Mouse (Mus musculus) lung, embryonic 16.5 days (tissue): ENCODE data around the gene Papss1. TPM values are rescaled to one million over a fixed set of nuclear protein-coding genes. Genes with fewer than 3 reads are reported as not detected.

Experiments
- ATAC-seq: fragments of 200-750 bp; cut with Nextera tagmentation; 2 replicates; pipeline ENCODE4 v1.8.0; 2017; ENCODE audit warnings: low read depth, mild to moderate bottlenecking, moderate library complexity
- H3K27ac ChIP-seq: fragments of 300-500 bp; sonication (generic); 2 replicates; pipeline ENCODE4 v1.5.1; 2014; ENCODE audit warnings: mild to moderate bottlenecking, control low read depth, low read length
- H3K27me3 ChIP-seq: fragments of 300-500 bp; sonication (generic); 2 replicates; pipeline ENCODE4 v1.6.1; 2014; ENCODE audit warnings: low read depth, low read length, mixed read lengths; ENCODE audit not compliant: control insufficient read depth, insufficient read depth
- H3K36me3 ChIP-seq: fragments of 300-500 bp; sonication (generic); 2 replicates; pipeline ENCODE4 v1.6.1; 2014; ENCODE audit warnings: low read length; ENCODE audit not compliant: control insufficient read depth, insufficient read depth
- H3K4me1 ChIP-seq: fragments of 300-500 bp; sonication (generic); replicated peaks from 2 replicates; pipeline ENCODE4 v1.6.1; 2014; ENCODE audit warnings: low read length, mixed read lengths; ENCODE audit not compliant: control insufficient read depth, insufficient read depth
- H3K4me2 ChIP-seq: fragments of 300-500 bp; sonication (generic); 2 replicates; pipeline ENCODE4 v1.6.1; 2014; ENCODE audit warnings: low read depth, low read length, control low read depth
- H3K4me3 ChIP-seq: fragments of 300-500 bp; sonication (generic); 2 replicates; pipeline ENCODE4 v1.5.1; 2014; ENCODE audit warnings: mild to moderate bottlenecking, low read length, control low read depth
- H3K9ac ChIP-seq: fragments of 300-500 bp; sonication (generic); 2 replicates; pipeline ENCODE4 v1.6.1; 2014; ENCODE audit warnings: low read length, control low read depth
- H3K9me3 ChIP-seq: fragments of 300-500 bp; sonication (generic); 2 replicates; pipeline ENCODE4 v1.6.1; 2016; ENCODE audit warnings: low read length; ENCODE audit not compliant: control insufficient read depth
- WGBS: fragments of 180-500 bp; shearing (Covaris S2); extraction: QIAGEN DNeasy Blood & Tissue Kit; methylation state at CpG from one replicate; pipeline ENCODE4 v1.1.7; 2014; 5-methylcytosine and 5-hydroxymethylcytosine counted together
- polyA plus RNA-seq: library from polyadenylated mRNA; unstranded; fragments of >200 nt; fragmentation: Nextera tagmentation; extraction: Ambion mirVana; gene quantifications from 2 replicates; pipeline ENCODE4 v1.2.1, GENCODE M21; 2015

Papss1 gene
- polyA plus RNA-seq, 1 experiment from 2014 or later, result 97.3 TPM

- H3K9me3 ChIP-seq, result no peaks in the 10 kb centered on the region
- 91% methylated on average over 1 of the region's 1 CpGs for WGBS
- no peak overlapping the region for H3K4me3 ChIP-seq
- H3K36me3 ChIP-seq, result peaks cover 13% of the 10 kb centered on the region
- H3K27ac ChIP-seq, result no peak overlapping the region
- no peak for ATAC-seq
- no peaks in the 10 kb centered on the region for H3K4me1 ChIP-seq
- H3K4me2 ChIP-seq, result no peak overlapping the region
- H3K9ac ChIP-seq, result no peak overlapping the region
- H3K27me3 ChIP-seq, result no peaks in the 10 kb centered on the region
These were observed 58.6 kb downstream of the Papss1 start for GRCm38 (mm10) chr3:131623208-131623607.

GRCm38 (mm10) chr3:131624063-131624462, 59.5 kb downstream of the Papss1 start:
- Histone ChIP-seq H3K27me3 (no peaks in the 10 kb centered on the region), H3K4me1 (no peaks in the 10 kb centered on the region), H3K4me3 (no peak overlapping the region), H3K9ac (no peak overlapping the region), H3K4me2 (no peak overlapping the region), H3K9me3 (no peaks in the 10 kb centered on the region), H3K36me3 (peaks cover 8% of the 10 kb centered on the region), H3K27ac (no peak overlapping the region)
- WGBS, result 89% methylated on average over 9 of the region's 9 CpGs
- ATAC-seq, result no peak

GRCm38 (mm10) chr3:131627476-131627875, 62.9 kb downstream of the Papss1 start:
- no peaks in the 10 kb centered on the region for H3K4me1 ChIP-seq
- peaks cover 4% of the 10 kb centered on the region for H3K36me3 ChIP-seq
- no peaks in the 10 kb centered on the region for H3K9me3 ChIP-seq
- H3K9ac ChIP-seq, result no peak overlapping the region
- no peak for ATAC-seq
- no peak overlapping the region for H3K4me3 ChIP-seq
- 93% methylated on average over 4 of the region's 4 CpGs for WGBS
- no peak overlapping the region for H3K27ac ChIP-seq
- H3K4me2 ChIP-seq, result no peak overlapping the region
- H3K27me3 ChIP-seq, result no peaks in the 10 kb centered on the region

- WGBS, result 73% methylated on average over 5 of the region's 5 CpGs
- H3K36me3 ChIP-seq, result peaks cover 7% of the 10 kb centered on the region
- no peak overlapping the region for H3K4me3 ChIP-seq
- H3K27ac ChIP-seq, result no peak overlapping the region
- no peak for ATAC-seq
- H3K9me3 ChIP-seq, result no peaks in the 10 kb centered on the region
- no peaks in the 10 kb centered on the region for H3K4me1 ChIP-seq
- no peak overlapping the region for H3K4me2 ChIP-seq
- H3K9ac ChIP-seq, result no peak overlapping the region
- no peaks in the 10 kb centered on the region for H3K27me3 ChIP-seq
These were observed 63.7 kb downstream of the Papss1 start for GRCm38 (mm10) chr3:131628265-131628664.

GRCm38 (mm10) chr3:131628931-131629330, 64.4 kb downstream of the Papss1 start:
- no peak for ATAC-seq
- H3K27ac ChIP-seq, result no peak overlapping the region
- no peak overlapping the region for H3K9ac ChIP-seq
- H3K9me3 ChIP-seq, result no peaks in the 10 kb centered on the region
- H3K4me3 ChIP-seq, result no peak overlapping the region
- WGBS, result 73% methylated on average over 3 of the region's 3 CpGs
- H3K4me1 ChIP-seq, result no peaks in the 10 kb centered on the region
- H3K36me3 ChIP-seq, result peaks cover 8% of the 10 kb centered on the region
- no peak overlapping the region for H3K4me2 ChIP-seq
- no peaks in the 10 kb centered on the region for H3K27me3 ChIP-seq

GRCm38 (mm10) chr3:131630407-131631317, 66.1 kb downstream of the Papss1 start:
- WGBS, result 74% methylated on average over 11 of the region's 11 CpGs
- H3K36me3 ChIP-seq, result 0 out of 2 replicates have a peak, but pooled peaks cover 4% of the 10 kb centered on the region
- no peak overlapping the region for H3K4me2 ChIP-seq
- ATAC-seq, result no peak
- no peak overlapping the region for H3K9ac ChIP-seq
- H3K27me3 ChIP-seq, result no peaks in the 10 kb centered on the region
- no peak overlapping the region for H3K4me3 ChIP-seq
- H3K4me1 ChIP-seq, result no peaks in the 10 kb centered on the region
- H3K9me3 ChIP-seq, result no peaks in the 10 kb centered on the region
- H3K27ac ChIP-seq, result no peak overlapping the region

- no peak for ATAC-seq
- 91% methylated on average over 16 of the region's 16 CpGs for WGBS
These were observed 66.8 kb downstream of the Papss1 start for GRCm38 (mm10) chr3:131631318-131631870.

GRCm38 (mm10) chr3:131634091-131634490, 69.5 kb downstream of the Papss1 start:
- Histone ChIP-seq H3K9me3 (no peaks in the 10 kb centered on the region), H3K27ac (no peak overlapping the region), H3K4me1 (no peaks in the 10 kb centered on the region), H3K36me3 (0 out of 2 replicates have a peak, but pooled peaks cover 4% of the 10 kb centered on the region), H3K4me3 (no peak overlapping the region), H3K27me3 (no peaks in the 10 kb centered on the region), H3K9ac (no peak overlapping the region), H3K4me2 (no peak overlapping the region)
- 94% methylated on average over 2 of the region's 2 CpGs for WGBS
- no peak for ATAC-seq

More at GRCm38 (mm10) chr3:131631318-131631870, 66.8 kb downstream of the Papss1 start:
- no peak overlapping the region for H3K4me3 ChIP-seq
- 0 out of 2 replicates have a peak, but pooled peaks cover 4% of the 10 kb centered on the region for H3K36me3 ChIP-seq
- H3K9me3 ChIP-seq, result no peaks in the 10 kb centered on the region
- H3K9ac ChIP-seq, result no peak overlapping the region
- no peak overlapping the region for H3K4me2 ChIP-seq
- H3K27me3 ChIP-seq, result no peaks in the 10 kb centered on the region
- H3K27ac ChIP-seq, result no peak overlapping the region
- no peaks in the 10 kb centered on the region for H3K4me1 ChIP-seq

GRCm38 (mm10) chr3:131636126-131636525, 71.6 kb downstream of the Papss1 start:
- no peak overlapping the region for H3K27ac ChIP-seq
- WGBS, result 57% methylated on average over 5 of the region's 5 CpGs
- H3K9me3 ChIP-seq, result no peaks in the 10 kb centered on the region

More at GRCm38 (mm10) chr3:131636126-131636525, 71.6 kb downstream of the Papss1 start:
- H3K9ac ChIP-seq, result no peak overlapping the region
- no peak overlapping the region for H3K4me3 ChIP-seq
- H3K36me3 ChIP-seq, result 0 out of 2 replicates have a peak, but pooled peaks cover 4% of the 10 kb centered on the region
- ATAC-seq, result no peak
- H3K4me1 ChIP-seq, result no peaks in the 10 kb centered on the region
- H3K27me3 ChIP-seq, result no peaks in the 10 kb centered on the region
- no peak overlapping the region for H3K4me2 ChIP-seq
